Mouse (Mus musculus) myocyte (in vitro differentiated cells): Measurements from ENCODE around the gene Trak1. TPM values are rescaled to one million over a fixed set of nuclear protein-coding genes. Genes with fewer than 3 reads are reported as not detected.

Experiments
- H3K27me3 ChIP-seq: one replicate; pipeline ENCODE4 v1.6.1; 2011; ENCODE audit not compliant: control insufficient read depth, insufficient read depth, insufficient read length
- H3K36me3 ChIP-seq: one replicate; pipeline ENCODE4 v1.6.1; 2011; ENCODE audit not compliant: control insufficient read depth, insufficient read depth
- H3K4me2 ChIP-seq: one replicate; pipeline ENCODE4 v1.6.1; 2011; ENCODE audit warnings: low read depth, control low read depth
- H3K4me3 ChIP-seq: one replicate; pipeline ENCODE4 v1.5.1; 2011; ENCODE audit warnings: mild to moderate bottlenecking, control low read depth, moderate library complexity
- H3K79me2 ChIP-seq: one replicate; pipeline ENCODE4 v1.6.1; 2011; ENCODE audit not compliant: control insufficient read depth, insufficient read depth
- H3ac ChIP-seq: one replicate; pipeline ENCODE4 v1.6.1; 2011; ENCODE audit not compliant: control insufficient read depth, insufficient read length
- CEBPB ChIP-seq: IDR thresholded peaks from 2 replicates; pipeline ENCODE4 v1.6.1; 2011; ENCODE audit warnings: mild to moderate bottlenecking, moderate library complexity; ENCODE audit not compliant: poor library complexity, insufficient read depth, severe bottlenecking
- E2F4 ChIP-seq: IDR thresholded peaks from one replicate; pipeline ENCODE4 v1.6.1; 2011; ENCODE audit warnings: mild to moderate bottlenecking, control low read depth, moderate library complexity; ENCODE audit not compliant: insufficient read depth
- MAX ChIP-seq: IDR thresholded peaks from one replicate; pipeline ENCODE4 v1.6.1; 2011; ENCODE audit warnings: low read depth, mild to moderate bottlenecking, control low read depth
- MYOD1 ChIP-seq, 3 experiments: IDR thresholded peaks; one replicate each; pipeline ENCODE4 v1.6.1; 2011; ENCODE audit warnings: control low read depth in 2 of 3, low read depth in 2 of 3, mild to moderate bottlenecking in 2 of 3, moderate library complexity in 1 of 3; ENCODE audit not compliant: insufficient read length in 2 of 3, control insufficient read depth in 1 of 3
- MYOG ChIP-seq, 3 experiments: IDR thresholded peaks; one replicate each; pipeline ENCODE4 v1.6.1; 2011; ENCODE audit warnings: control low read depth in 2 of 3, low read depth in 2 of 3, mild to moderate bottlenecking in 2 of 3; ENCODE audit not compliant: insufficient read length in 2 of 3, control insufficient read depth in 1 of 3, insufficient read depth in 1 of 3
- POLR2A ChIP-seq: IDR thresholded peaks from one replicate; pipeline ENCODE4 v1.6.1; 2011; ENCODE audit warnings: low read depth, mild to moderate bottlenecking, control low read depth, moderate library complexity; ENCODE audit not compliant: insufficient read length
- POLR2AphosphoS2 ChIP-seq: IDR thresholded peaks from one replicate; pipeline ENCODE4 v1.6.1; 2011; ENCODE audit warnings: low read depth, control low read depth; ENCODE audit not compliant: insufficient read length
- REST ChIP-seq: IDR thresholded peaks from one replicate; pipeline ENCODE4 v1.6.1; 2011; ENCODE audit warnings: mild to moderate bottlenecking, control low read depth, moderate library complexity; ENCODE audit not compliant: insufficient read depth, insufficient read length
- SRF ChIP-seq: IDR thresholded peaks from one replicate; pipeline ENCODE4 v1.6.1; 2011; ENCODE audit warnings: low read depth; ENCODE audit not compliant: control insufficient read depth, insufficient read length
- TCF12 ChIP-seq: IDR thresholded peaks from one replicate; pipeline ENCODE4 v1.6.1; 2011; ENCODE audit warnings: mild to moderate bottlenecking, control low read depth; ENCODE audit not compliant: poor library complexity, insufficient read depth, severe bottlenecking
- TCF3 ChIP-seq: IDR thresholded peaks from one replicate; pipeline ENCODE4 v1.6.1; 2011; ENCODE audit warnings: low read depth, control low read depth; ENCODE audit not compliant: insufficient read length
- USF1 ChIP-seq: IDR thresholded peaks from one replicate; pipeline ENCODE4 v1.6.1; 2011; ENCODE audit warnings: low read depth, mild to moderate bottlenecking, control low read depth, moderate library complexity
- polyA plus RNA-seq: library from polyadenylated mRNA; unstranded; fragments of >200 nt; fragmentation: generic; extraction: Trizol; gene quantifications from one replicate; pipeline ENCODE4 v1.2.1, GENCODE M21; 2012; ENCODE audit warnings: missing spikeins

Gene Trak1
- polyA plus RNA-seq, 1 experiment = 60.8 TPM

DNA sequence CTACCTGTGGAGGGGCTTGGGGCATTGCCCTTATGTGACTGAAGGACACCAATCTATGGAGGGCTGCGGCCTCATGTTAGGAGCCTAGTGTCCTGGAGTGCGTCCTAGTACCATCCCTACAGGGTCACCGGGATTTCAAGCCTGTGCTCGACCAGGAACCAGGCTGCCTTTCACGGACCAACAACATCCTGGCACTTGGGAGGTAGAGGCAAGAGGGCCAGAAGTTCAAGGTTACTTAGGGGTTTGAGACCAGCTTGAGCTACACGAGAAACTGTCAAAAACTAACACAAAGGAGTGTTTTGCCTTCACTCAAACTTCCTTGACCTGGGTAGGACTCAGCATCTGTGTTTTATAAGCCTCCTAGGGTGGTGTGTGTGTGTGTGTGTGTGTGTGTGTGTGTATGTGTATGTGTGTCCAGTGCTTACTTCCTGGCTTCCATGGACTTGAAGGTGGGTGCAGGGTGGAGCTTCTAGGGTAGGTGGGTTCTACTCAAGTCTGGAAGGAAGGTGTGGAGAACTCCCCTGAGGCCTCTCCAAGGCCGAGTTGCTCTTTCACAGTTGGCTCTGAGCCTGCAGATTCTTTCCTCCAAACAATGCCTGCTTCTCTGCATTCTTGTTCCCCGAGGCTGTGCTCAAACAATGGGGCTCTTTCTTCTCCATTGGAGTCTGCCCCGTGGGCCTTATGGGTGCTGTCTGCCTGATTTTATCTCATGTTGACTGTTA is 40.1 kb downstream of the Trak1 start:
- Histone ChIP-seq H3K4me3 (no peak overlapping the region), H3K4me2 (peak overlapping the region; percentile 51), H3ac (no peak overlapping the region), H3K36me3 (peaks cover 5% of the 10 kb centered on the region), H3K27me3 (no peaks in the 10 kb centered on the region), H3K79me2 (peaks cover 89% of the 10 kb centered on the region)
- TF ChIP-seq REST (no peak), MYOG (IDR thresholded peaks at IDR 0.05; ENCODE audit: control insufficient read depth in 1 of 3, insufficient read depth in 1 of 3, insufficient read length in 2 of 3, low read depth in 2 of 3) (no peak), POLR2A (no peak), USF1 (no peak), POLR2AphosphoS2 (no peak), SRF (no peak), TCF12 (no peak), CEBPB (no peak), MAX (no peak), MYOD1 (IDR thresholded peaks at IDR 0.05; ENCODE audit: control insufficient read depth in 1 of 3, insufficient read length in 2 of 3, low read depth in 2 of 3) (no peak), E2F4 (no peak), TCF3 (no peak)

DNA sequence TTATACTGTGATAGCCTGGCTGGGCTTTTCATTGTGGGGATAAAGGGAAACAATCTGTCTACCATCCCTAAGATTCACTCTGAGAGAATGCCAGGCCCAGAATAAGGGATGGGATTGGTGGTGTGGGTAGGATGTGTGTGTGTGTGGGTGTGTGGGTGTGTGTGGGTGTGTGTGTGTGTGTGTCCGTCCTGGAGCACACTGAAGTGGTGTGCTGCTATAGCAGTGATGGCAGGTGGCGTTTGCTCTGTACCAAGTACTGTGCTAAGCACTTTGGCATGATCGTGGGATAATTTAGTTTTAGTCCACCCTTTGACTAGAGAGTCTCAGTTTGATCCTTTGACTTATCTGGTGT is 40.6 kb downstream of the Trak1 start:
- Histone ChIP-seq H3K79me2 (peaks cover 89% of the 10 kb centered on the region), H3K27me3 (no peaks in the 10 kb centered on the region), H3ac (no peak overlapping the region), H3K4me2 (peak overlapping the region; percentile 51), H3K4me3 (no peak overlapping the region), H3K36me3 (peaks cover 5% of the 10 kb centered on the region)
- TF ChIP-seq TCF12 (no peak), MYOG (IDR thresholded peaks at IDR 0.05; ENCODE audit: control insufficient read depth in 1 of 3, insufficient read depth in 1 of 3, insufficient read length in 2 of 3, low read depth in 2 of 3) (peak in 1 of 3 experiments; percentile 41), MYOD1 (IDR thresholded peaks at IDR 0.05; ENCODE audit: control insufficient read depth in 1 of 3, insufficient read length in 2 of 3, low read depth in 2 of 3) (peak in 2 of 3 experiments; percentile 40 to 52)

DNA sequence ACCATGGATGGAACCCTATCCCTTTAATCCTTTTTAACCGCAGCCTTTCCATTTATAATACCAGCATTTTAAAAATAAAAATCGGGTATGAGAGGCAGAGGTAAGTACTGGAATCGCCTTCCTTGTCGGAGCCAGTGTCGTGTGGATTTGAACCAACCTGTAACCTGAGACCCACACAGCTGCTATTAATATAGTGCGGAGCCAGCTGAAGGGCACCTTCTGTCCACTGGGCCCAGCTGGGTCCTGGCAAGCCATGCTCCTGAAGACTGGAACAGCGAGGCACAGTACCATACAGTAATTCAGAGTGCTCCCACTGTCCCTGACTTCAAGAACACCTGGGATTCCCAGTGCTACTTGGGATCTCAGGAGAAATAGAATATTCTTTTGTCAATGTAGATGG is 44.5 kb downstream of the Trak1 start:
- no peaks in the 10 kb centered on the region for H3K27me3 ChIP-seq
- peak; percentile 73 to 94 (median 80) for TF ChIP-seq MYOD1 (IDR thresholded peaks at IDR 0.05; ENCODE audit: control insufficient read depth in 1 of 3, insufficient read length in 2 of 3, low read depth in 2 of 3)
- no peak for TF ChIP-seq SRF
- TF ChIP-seq TCF12 = peak; percentile 84
- no peak for TF ChIP-seq POLR2AphosphoS2
- TF ChIP-seq TCF3 = peak; percentile 66
- peak; percentile 79 to 94 (median 93) for TF ChIP-seq MYOG (IDR thresholded peaks at IDR 0.05; ENCODE audit: control insufficient read depth in 1 of 3, insufficient read depth in 1 of 3, insufficient read length in 2 of 3, low read depth in 2 of 3)
- peaks cover 81% of the 10 kb centered on the region for H3K79me2 ChIP-seq
- H3K4me3 ChIP-seq = no peak overlapping the region
- peak overlapping the region; percentile 38 for H3K4me2 ChIP-seq
- H3K36me3 ChIP-seq = peaks cover 5% of the 10 kb centered on the region
- no peak overlapping the region for H3ac ChIP-seq

DNA sequence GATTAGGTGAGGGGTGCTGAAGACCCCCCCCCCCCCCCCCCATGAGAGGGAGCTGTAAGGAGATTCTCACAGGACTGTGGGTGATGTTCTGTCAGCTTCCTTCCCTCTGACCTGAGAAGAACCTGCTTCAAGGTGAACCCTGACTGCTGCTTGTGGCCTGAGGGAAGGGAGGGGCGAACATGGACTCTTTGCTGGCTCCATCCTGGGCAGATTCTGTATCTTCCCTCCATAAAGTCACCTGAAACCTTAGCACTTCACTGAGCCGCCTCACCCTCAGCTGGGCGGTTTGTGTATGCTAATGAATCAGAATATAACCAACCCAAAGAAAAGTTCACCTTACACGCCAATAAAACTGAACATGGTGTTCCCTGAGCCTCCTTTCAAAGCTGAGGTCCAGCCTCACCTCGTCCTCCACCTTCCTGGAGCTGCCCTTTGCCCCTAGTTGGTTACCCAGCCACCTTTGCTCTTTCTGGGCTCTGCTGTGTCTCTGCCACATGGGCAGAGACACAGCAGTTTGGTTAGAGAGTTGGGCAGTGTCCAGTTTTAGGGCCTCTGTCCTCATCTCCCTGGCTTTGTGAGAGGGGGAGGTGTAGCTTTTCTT is 45.3 kb downstream of the Trak1 start:
- TF ChIP-seq CEBPB (no peak), MAX (no peak), POLR2A (no peak), USF1 (no peak), POLR2AphosphoS2 (no peak), TCF12 (no peak), REST (no peak), TCF3 (no peak), MYOD1 (IDR thresholded peaks at IDR 0.05; ENCODE audit: control insufficient read depth in 1 of 3, insufficient read length in 2 of 3, low read depth in 2 of 3) (no peak), MYOG (IDR thresholded peaks at IDR 0.05; ENCODE audit: control insufficient read depth in 1 of 3, insufficient read depth in 1 of 3, insufficient read length in 2 of 3, low read depth in 2 of 3) (no peak), SRF (no peak), E2F4 (no peak)
- H3K36me3 ChIP-seq = peaks cover 5% of the 10 kb centered on the region

More for the DNA sequence above, 45.3 kb downstream of the Trak1 start:
- H3K4me2 ChIP-seq = no peak overlapping the region
- no peak overlapping the region for H3ac ChIP-seq
- H3K27me3 ChIP-seq = no peaks in the 10 kb centered on the region
- no peak overlapping the region for H3K4me3 ChIP-seq
- H3K79me2 ChIP-seq = peaks cover 79% of the 10 kb centered on the region
